Mouse (Mus musculus): ENCODE results near the gene Iqcn.

- no peak for TF ChIP-seq RCOR1 (IDR thresholded peaks at IDR 0.05; ENCODE audit: low read depth, low read length)
- TF ChIP-seq USF2 (IDR thresholded peaks at IDR 0.05; ENCODE audit: borderline replicate concordance in 1 of 2, insufficient read depth in 1 of 2, low read depth in 1 of 2, low read length in 2 of 2) = no peak
- TF ChIP-seq POLR2A (IDR thresholded peaks at IDR 0.05; ENCODE audit: control insufficient read depth in 1 of 2, insufficient read depth in 1 of 2, low read depth in 1 of 2, low read length in 2 of 2, poor library complexity in 1 of 2) = no peak
- no peak for TF ChIP-seq POLR2AphosphoS2 (IDR thresholded peaks at IDR 0.05; ENCODE audit: low read length)
- no peak for TF ChIP-seq TAL1 (IDR thresholded peaks at IDR 0.05; ENCODE audit: low read length)
- no peak for TF ChIP-seq CTCF (IDR thresholded peaks at IDR 0.05 in 2 of 3, conservative IDR thresholded peaks at IDR 0.05 in 1 of 3; ENCODE audit: control insufficient read depth in 1 of 3, insufficient read depth in 1 of 3, low read depth in 2 of 3, low read length in 3 of 3, poor library complexity in 1 of 3, severe bottlenecking in 1 of 3)
- no peak for TF ChIP-seq EP300 (IDR thresholded peaks at IDR 0.05; ENCODE audit: low read depth in 1 of 2, low read length in 2 of 2)
- TF ChIP-seq MXI1 (IDR thresholded peaks at IDR 0.05; ENCODE audit: low read depth, low read length) = no peak
- no peak for TF ChIP-seq ZC3H11A (IDR thresholded peaks at IDR 0.05; ENCODE audit: low read depth, low read length)
- TF ChIP-seq ETS1 (IDR thresholded peaks at IDR 0.05; ENCODE audit: low read depth, low read length) = no peak
These were observed 7.8 kb downstream of the Iqcn start for GRCm38 (mm10) chr8:70711041-70711440.
